ENCODE assay signal across 17 mouse cellular contexts in genomic region chr5:21706546-21706945, GRCm38 (mm10).
"Had no signal": no experiment of that assay in that cellular context is flagged by ENCODE, and none has a peak within 500 bp of the region (broad histone marks: within the 10 kb centered on the region; RNA-seq: fewer than 3 reads in every experiment).

No protein-coding gene starts in this region.

- H3K4me1 ChIP-seq: kidney, embryonic 15.5 days; midbrain, embryonic 12.5 days; midbrain, embryonic 15.5 days; neural tube, embryonic 12.5 days; neural tube, embryonic 15.5 days had no signal

- H3K27ac ChIP-seq: kidney, embryonic 15.5 days; left cerebral cortex, adult 2 months; liver, embryonic 13.5 days; macrophage; midbrain, embryonic 12.5 days; midbrain, embryonic 15.5 days; neural tube, embryonic 12.5 days; neural tube, embryonic 15.5 days had no signal

- DNase-seq: kidney, adult 8-10 months; kidney, postnatal 14 days; layer of hippocampus, postnatal 36 days; liver, embryonic 13.5 days; lung, embryonic 14.5 days; right cerebral cortex, adult 18-20 months; right cerebral cortex, postnatal 14 days; right cerebral cortex, postnatal 4 days; thymus, postnatal 25 days had no signal

- H3K9me3 ChIP-seq: liver, embryonic 13.5 days; midbrain, embryonic 12.5 days; midbrain, embryonic 15.5 days; neural tube, embryonic 12.5 days; neural tube, embryonic 15.5 days had no signal

- H3K36me3 ChIP-seq: kidney, embryonic 15.5 days; liver, embryonic 13.5 days; midbrain, embryonic 12.5 days; midbrain, embryonic 15.5 days; neural tube, embryonic 12.5 days; neural tube, embryonic 15.5 days had no signal

- ATAC-seq: lung, postnatal 0 days; midbrain, embryonic 15.5 days had no signal

- H3K9ac ChIP-seq: kidney, embryonic 15.5 days; liver, embryonic 13.5 days; lung, embryonic 14.5 days; midbrain, embryonic 12.5 days; midbrain, embryonic 15.5 days; neural tube, embryonic 12.5 days; neural tube, embryonic 15.5 days had no signal

- H3K4me2 ChIP-seq: kidney, embryonic 15.5 days; liver, embryonic 13.5 days; lung, embryonic 14.5 days; midbrain, embryonic 12.5 days; midbrain, embryonic 15.5 days; neural tube, embryonic 12.5 days; neural tube, embryonic 15.5 days had no signal

- H3K27me3 ChIP-seq: kidney, embryonic 15.5 days; liver, embryonic 13.5 days; midbrain, embryonic 12.5 days; midbrain, embryonic 15.5 days; neural tube, embryonic 12.5 days; neural tube, embryonic 15.5 days had no signal

- H3K4me3 ChIP-seq: kidney, embryonic 15.5 days; left cerebral cortex, adult 2 months; liver, embryonic 13.5 days; midbrain, embryonic 12.5 days; midbrain, embryonic 15.5 days; neural tube, embryonic 12.5 days; neural tube, embryonic 15.5 days had no signal
